Mouse (Mus musculus) erythroblast, embryonic 14.5 days (primary cell): ENCODE data around the gene 5730522E02Rik.

Source experiments
- GATA1 ChIP-seq: IDR thresholded peaks from 2 replicates; pipeline ENCODE4 v1.6.1; 2012; ENCODE audit warnings: low read length, inconsistent platforms, mixed read lengths
- TAL1 ChIP-seq: IDR thresholded peaks from 3 replicates; pipeline ENCODE4 v1.6.1; 2012; ENCODE audit warnings: low read length, inconsistent platforms, mixed read lengths

- TF ChIP-seq TAL1 (no peak), GATA1 (no peak)
Measured at GRCm38 (mm10) chr11:25926267-25926666, 284.3 kb downstream of the 5730522E02Rik start.
